Mouse (Mus musculus) lung, postnatal 0 days (tissue): ENCODE results near the gene Hist1h1a.

Source experiments
- CTCF ChIP-seq: IDR thresholded peaks from 2 replicates; pipeline ENCODE4 v1.5.1; 2016; ENCODE audit warnings: antibody characterized with exemption, mild to moderate bottlenecking
- EP300 ChIP-seq: IDR thresholded peaks from 2 replicates; pipeline ENCODE4 v1.6.1; 2016; ENCODE audit warnings: antibody characterized with exemption, mild to moderate bottlenecking, control low read depth

- TF ChIP-seq CTCF: no peak
- no peak for TF ChIP-seq EP300
Observed at GRCm38 (mm10) chr13:23799405-23799804, 35.9 kb downstream of the Hist1h1a start.
